Mouse (Mus musculus) megakaryocyte, embryonic 14.5 days (primary cell): Measurements from ENCODE around the gene Esr2.
"Not testable (repeated sequence)": the region's sequence is repeated elsewhere in the genome, so short reads cannot be mapped to it uniquely, and the experiment has no call there.

Experiments
- FLI1 ChIP-seq: IDR thresholded peaks from 2 replicates; pipeline ENCODE4 v1.6.1; 2012; ENCODE audit warnings: low read length, inconsistent platforms, mixed read lengths
- GATA1 ChIP-seq: IDR thresholded peaks from 3 replicates; pipeline ENCODE4 v1.6.1; 2012; ENCODE audit warnings: mixed read lengths, low read length, inconsistent platforms, borderline replicate concordance

DNA sequence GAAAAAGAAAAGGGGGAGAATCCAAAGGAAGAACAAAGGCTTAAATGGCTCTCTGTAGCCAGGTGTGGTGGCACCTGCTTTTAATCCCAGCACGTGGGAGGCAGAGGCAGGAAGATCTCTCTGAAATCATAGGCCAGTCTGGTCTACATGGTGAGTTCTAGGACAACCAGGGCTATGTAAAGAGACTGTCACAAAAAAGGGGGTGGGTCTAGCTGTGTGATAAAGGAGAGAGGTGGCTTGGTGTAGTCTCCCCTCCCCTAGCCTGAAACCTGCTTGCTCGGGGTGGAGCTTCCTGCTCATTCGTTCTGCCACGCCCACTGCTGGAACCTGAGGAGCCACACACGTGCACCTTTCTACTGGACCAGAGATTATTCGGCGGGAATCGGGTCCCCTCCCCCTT is 45.0 kb upstream of the Esr2 start:
- TF ChIP-seq FLI1, GATA1: not testable (repeated sequence)
